Mouse (Mus musculus) ES-E14 (cell line): ENCODE results near the gene Tgfbr2. TPM values are rescaled to one million over a fixed set of nuclear protein-coding genes. Genes with fewer than 3 reads are reported as not detected.

Experiments
- DNase-seq: peaks from one replicate; pipeline ENCODE4 v3.0.0-alpha.2; 2013; ENCODE audit warnings: low read depth, low spot score
- H3K27ac ChIP-seq: 2 replicates; pipeline ENCODE4 v1.5.1; 2012; ENCODE audit warnings: low read depth, mild to moderate bottlenecking, low read length, moderate library complexity, mixed read lengths; ENCODE audit not compliant: poor library complexity, insufficient read depth, severe bottlenecking
- H3K36me3 ChIP-seq: 2 replicates; pipeline ENCODE4 v1.6.1; 2012; ENCODE audit warnings: mild to moderate bottlenecking, low read length, moderate library complexity, mixed read lengths; ENCODE audit not compliant: control insufficient read depth, poor library complexity, insufficient read depth, severe bottlenecking
- H3K4me1 ChIP-seq, 2 experiments: fragments of 150-350 bp in 1 of 2; sonication (generic) in 1 of 2; 2 replicates each; pipeline ENCODE4 v1.6.1; 2012; ENCODE audit warnings: low read length in 2 of 2, mild to moderate bottlenecking in 1 of 2, mixed read lengths in 1 of 2; ENCODE audit not compliant: control insufficient read depth in 2 of 2, insufficient read depth in 2 of 2, poor library complexity in 1 of 2
- H3K4me3 ChIP-seq, 2 experiments: fragments of 150-350 bp in 1 of 2; sonication (generic) in 1 of 2; 2 replicates each; pipeline ENCODE4 v1.5.1; 2012; ENCODE audit warnings: low read length in 2 of 2, low read depth in 1 of 2, mild to moderate bottlenecking in 1 of 2, mixed read lengths in 1 of 2; ENCODE audit not compliant: insufficient read depth in 1 of 2, poor library complexity in 1 of 2, severe bottlenecking in 1 of 2
- H3K9ac ChIP-seq: 2 replicates; pipeline ENCODE4 v1.6.1; 2012; ENCODE audit warnings: low read depth, mild to moderate bottlenecking, low read length, mixed read lengths; ENCODE audit not compliant: poor library complexity, insufficient read depth, severe bottlenecking
- H3K9me3 ChIP-seq: fragments of 150-350 bp; sonication (generic); 2 replicates; pipeline ENCODE4 v1.6.1; 2012; ENCODE audit warnings: low read depth, mild to moderate bottlenecking, low read length; ENCODE audit not compliant: control insufficient read depth, insufficient read depth
- CHD2 ChIP-seq: IDR thresholded peaks from 2 replicates; pipeline ENCODE4 v1.6.1; 2014; ENCODE audit warnings: mild to moderate bottlenecking, low read depth, low read length, inconsistent platforms
- HCFC1 ChIP-seq: IDR thresholded peaks from 2 replicates; pipeline ENCODE4 v1.6.1; 2012; ENCODE audit warnings: low read length, inconsistent platforms, borderline replicate concordance; ENCODE audit not compliant: insufficient read depth
- MAFK ChIP-seq: IDR thresholded peaks from 2 replicates; pipeline ENCODE4 v1.6.1; 2014; ENCODE audit warnings: mild to moderate bottlenecking, low read depth, low read length, inconsistent platforms; ENCODE audit not compliant: insufficient read depth
- ZC3H11A ChIP-seq: IDR thresholded peaks from 2 replicates; pipeline ENCODE4 v1.6.1; 2012; ENCODE audit warnings: low read depth, mild to moderate bottlenecking, inconsistent platforms, low read length, borderline replicate concordance
- ZNF384 ChIP-seq: IDR thresholded peaks from 2 replicates; pipeline ENCODE4 v1.6.1; 2012; ENCODE audit warnings: low read depth, low read length, inconsistent platforms
- in situ Hi-C, 2 experiments: fragments of 600-800 bp; cut with MboI; formaldehyde crosslinking; loops; one replicate each; pipeline ENCODE4 v1.15.1; 2025; ENCODE audit warnings: low sequenced_read_pairs in 2 of 2, inconsistent platforms in 1 of 2; ENCODE audit not compliant: unreplicated experiment in 2 of 2
- total RNA-seq: library from RNA; depleted of rRNA; stranded (reverse); fragments of 300-350 nt; gene quantifications from 2 replicates; pipeline ENCODE4 v1.2.3, GENCODE M21; 2012

Tgfbr2 gene
- total RNA-seq, 1 experiment: 5.1 TPM

DNA sequence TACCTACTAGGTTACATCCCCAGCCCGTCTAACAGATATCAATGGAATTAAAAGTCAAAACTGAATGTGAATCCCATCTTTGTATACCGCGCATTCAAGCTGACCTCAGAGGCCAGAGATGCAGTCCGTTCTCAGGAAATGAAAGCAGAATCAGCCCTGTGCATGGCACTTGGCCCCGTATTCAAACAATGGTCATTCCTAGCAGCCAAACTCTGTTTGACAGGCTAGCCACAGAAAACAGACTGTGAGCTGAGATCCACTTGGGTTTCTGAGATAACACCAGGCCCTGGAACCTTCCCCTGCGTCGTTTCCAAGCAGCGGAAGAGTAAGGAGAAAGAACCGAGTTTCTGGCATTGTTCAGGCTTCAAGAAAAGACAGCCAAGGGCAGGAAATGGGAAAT is 28.9 kb downstream of the Tgfbr2 start:
- Histone ChIP-seq H3K27ac (no peak overlapping the region), H3K9ac (no peak overlapping the region), H3K36me3 (no peaks in the 10 kb centered on the region), H3K4me3 (no peak overlapping the region), H3K9me3 (no peaks in the 10 kb centered on the region), H3K4me1 (no peaks in the 10 kb centered on the region)
- in situ Hi-C loops: no loop called here
- TF ChIP-seq ZNF384: no peak
- TF ChIP-seq HCFC1: no peak
- TF ChIP-seq ZC3H11A: no peak
- TF ChIP-seq CHD2: no peak
- TF ChIP-seq MAFK: no peak
- DNase-seq: no peak

DNA sequence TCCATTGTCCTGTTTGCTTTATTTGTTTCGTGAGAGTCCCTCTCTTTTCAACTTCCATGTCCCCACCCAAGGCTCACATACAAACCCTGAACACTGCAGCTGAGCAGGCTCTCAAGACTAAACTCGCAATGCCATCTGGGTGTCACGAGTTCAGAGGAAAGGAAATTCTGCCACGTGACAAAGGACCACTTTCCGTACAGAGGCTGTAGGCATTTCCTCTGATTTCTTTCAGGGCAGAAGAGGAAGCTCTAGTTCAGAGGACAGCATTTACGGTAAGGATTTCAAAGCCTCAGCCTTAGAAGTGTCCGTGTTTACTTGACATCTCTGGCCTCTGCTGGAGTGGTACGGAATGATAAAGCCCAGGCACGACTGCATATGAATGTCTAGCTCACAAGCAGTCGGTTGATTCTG is 29.9 kb downstream of the Tgfbr2 start:
- no peak for DNase-seq
- TF ChIP-seq CHD2 (no peak), ZNF384 (no peak), ZC3H11A (no peak), HCFC1 (no peak), MAFK (no peak)
- no peak overlapping the region for H3K9ac ChIP-seq
- H3K4me3 ChIP-seq: no peak overlapping the region
- H3K27ac ChIP-seq: no peak overlapping the region
- no peaks in the 10 kb centered on the region for H3K9me3 ChIP-seq
- no peaks in the 10 kb centered on the region for H3K36me3 ChIP-seq
- H3K4me1 ChIP-seq: no peaks in the 10 kb centered on the region
- in situ Hi-C loops: no loop called here

DNA sequence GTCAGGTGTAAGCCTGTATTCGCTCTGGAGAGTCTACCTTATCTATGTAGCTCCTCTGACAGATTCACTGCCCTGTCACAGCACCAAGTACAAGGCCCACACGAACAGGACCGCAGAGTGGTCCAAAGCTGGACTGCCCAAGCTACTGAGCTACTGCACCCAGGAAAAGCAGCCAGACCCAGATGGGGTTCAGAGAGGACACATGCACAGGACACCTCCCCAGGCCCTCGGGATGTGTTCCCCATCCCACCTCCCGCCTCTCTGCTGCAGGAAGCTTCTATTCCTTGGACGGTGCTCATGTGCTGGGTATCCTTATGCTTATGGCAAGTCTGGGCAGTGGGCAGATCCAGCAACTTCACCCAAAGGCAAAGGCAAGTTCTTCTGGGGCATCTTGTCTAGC is 34.7 kb downstream of the Tgfbr2 start:
- TF ChIP-seq CHD2: no peak
- no peak for TF ChIP-seq HCFC1
- Histone ChIP-seq H3K36me3 (no peaks in the 10 kb centered on the region), H3K9me3 (no peaks in the 10 kb centered on the region), H3K9ac (no peak overlapping the region), H3K4me3 (no peak overlapping the region), H3K27ac (no peak overlapping the region), H3K4me1 (no peaks in the 10 kb centered on the region)
- no peak for DNase-seq
- in situ Hi-C loops: no loop called here

DNA sequence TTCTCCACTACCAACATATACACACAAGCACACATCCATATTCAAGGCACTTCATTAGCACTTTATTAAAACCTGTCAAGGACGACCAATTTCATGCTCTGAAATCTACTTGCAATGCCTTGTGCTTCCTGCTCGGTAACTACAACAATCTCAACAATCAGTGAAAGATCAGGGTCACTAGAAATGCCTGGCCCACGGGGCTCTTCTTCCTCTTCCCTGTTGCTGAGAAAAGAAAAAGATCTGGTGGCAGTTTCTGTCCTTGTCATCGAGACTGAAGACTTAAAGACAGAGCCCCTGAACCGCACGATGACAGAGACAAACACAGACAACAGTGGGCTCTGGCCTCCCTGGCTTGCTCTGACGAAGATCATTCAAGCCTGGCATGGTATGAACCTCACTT is 35.6 kb downstream of the Tgfbr2 start:
- no peak for TF ChIP-seq ZC3H11A
- no peak for TF ChIP-seq MAFK
- TF ChIP-seq CHD2: no peak
- no peak for TF ChIP-seq HCFC1
- no peak overlapping the region for H3K27ac ChIP-seq
- H3K36me3 ChIP-seq: no peaks in the 10 kb centered on the region
- H3K4me3 ChIP-seq: no peak overlapping the region
- DNase-seq: no peak
- H3K9ac ChIP-seq: no peak overlapping the region
- no peaks in the 10 kb centered on the region for H3K9me3 ChIP-seq
- in situ Hi-C loops: no loop called here
- no peaks in the 10 kb centered on the region for H3K4me1 ChIP-seq

DNA sequence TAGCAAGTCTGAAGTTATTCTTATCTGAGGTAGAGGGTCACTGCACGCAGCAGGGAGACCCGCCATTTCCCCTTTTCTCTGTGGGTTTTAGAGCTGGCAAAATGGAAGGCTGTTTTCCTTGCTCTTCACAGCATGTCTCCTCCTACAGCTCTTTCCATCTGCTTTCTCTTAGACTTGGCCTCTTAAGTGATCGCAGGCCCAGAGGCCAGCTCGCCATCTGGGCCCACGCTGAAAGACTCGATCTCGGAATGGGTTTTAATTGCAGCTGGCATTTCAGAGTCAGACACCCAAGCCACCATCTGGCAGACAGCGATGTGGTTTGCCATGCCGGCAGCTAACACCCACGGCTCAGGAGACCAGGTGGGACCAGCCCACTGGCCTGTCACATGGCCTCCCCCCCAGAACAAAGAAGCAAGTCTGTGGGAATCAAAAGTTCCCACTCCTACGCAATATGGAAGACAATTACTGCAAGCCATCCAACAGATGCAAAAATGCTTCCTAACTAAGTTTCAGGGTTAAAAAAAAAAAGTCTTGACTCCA is 36.5 kb downstream of the Tgfbr2 start:
- TF ChIP-seq ZC3H11A (no peak), ZNF384 (no peak), MAFK (no peak), CHD2 (no peak), HCFC1 (no peak)
- no peak overlapping the region for H3K27ac ChIP-seq
- no peak overlapping the region for H3K9ac ChIP-seq
- no peak overlapping the region for H3K4me3 ChIP-seq
- in situ Hi-C loops: no loop called here
- no peaks in the 10 kb centered on the region for H3K9me3 ChIP-seq
- DNase-seq: no peak
- H3K36me3 ChIP-seq: no peaks in the 10 kb centered on the region
- no peaks in the 10 kb centered on the region for H3K4me1 ChIP-seq
